Mouse (Mus musculus): Measurements from ENCODE around the gene Duox2.

- TF ChIP-seq POLR2A (IDR thresholded peaks at IDR 0.05; ENCODE audit: extremely low read depth, insufficient read depth, low read length) (no peak), CTCF (IDR thresholded peaks at IDR 0.05; ENCODE audit: extremely low read depth, insufficient read depth, low read length) (no peak)
Measured at GRCm38 (mm10) chr2:122233341-122233740, 64.9 kb downstream of the Duox2 start.

Measured in cortical plate, adult 2 months (tissue).